Mouse (Mus musculus) effector memory CD4-positive, alpha-beta T cell, adult 7 months (primary cell): Measurements from ENCODE around the gene Gm49393. TPM values are rescaled to one million over a fixed set of nuclear protein-coding genes. Genes with fewer than 3 reads are reported as not detected.

ENCODE experiments used
- polyA plus RNA-seq: library from polyadenylated mRNA; unstranded; fragments of 100-300 nt; shearing (Covaris generic); gene quantifications from one replicate; pipeline ENCODE4 v1.2.1, GENCODE M21; 2017

The Gm49393 gene
- polyA plus RNA-seq: not detected

DNA sequence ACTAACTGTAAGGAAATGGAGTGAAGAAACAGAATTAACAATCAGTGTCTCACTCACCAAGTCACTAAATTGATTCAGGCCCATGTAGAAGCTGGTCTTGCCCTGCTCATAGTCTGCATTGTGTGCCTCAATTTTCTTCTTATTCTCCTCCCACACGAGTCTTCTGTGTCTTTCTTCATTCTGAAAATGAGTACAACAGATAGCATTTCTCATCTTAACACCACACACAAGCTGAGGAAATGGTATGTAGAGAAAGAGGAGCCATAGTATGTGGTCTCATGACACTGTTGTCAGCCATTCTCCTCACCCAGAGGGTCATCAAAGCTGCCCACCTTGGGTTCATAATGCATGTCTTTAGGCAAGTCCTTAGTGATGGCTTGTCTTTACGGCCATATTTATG lies at the start of gene Gm49393:
Gene Gm49393, minus strand, starts transcription at position 101 of the 400 bp plus-strand sequence.

DNA sequence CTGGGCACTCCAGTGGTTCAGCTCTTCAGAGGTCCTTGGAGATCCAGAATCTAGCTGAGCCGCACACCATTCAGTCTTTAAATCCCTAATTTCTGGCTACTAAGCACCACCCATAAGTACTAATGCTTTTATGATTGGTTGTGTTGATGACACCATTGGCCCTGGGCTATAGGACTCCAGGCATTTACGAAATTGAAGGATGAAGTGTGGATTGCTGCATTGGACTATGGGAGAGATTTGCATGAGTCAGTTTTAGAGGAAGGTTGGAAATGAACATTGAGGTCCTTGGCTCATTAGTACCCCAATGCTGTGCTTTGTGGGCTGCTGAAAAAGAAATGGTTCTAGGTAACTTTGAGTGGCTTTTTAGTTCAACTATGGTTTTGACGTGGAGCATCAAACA lies 6.5 kb upstream of the Gm49393 start, which contains the start of gene Tpbpa:
Gene Tpbpa, minus strand, starts transcription at position 101 of the 400 bp plus-strand sequence.

DNA sequence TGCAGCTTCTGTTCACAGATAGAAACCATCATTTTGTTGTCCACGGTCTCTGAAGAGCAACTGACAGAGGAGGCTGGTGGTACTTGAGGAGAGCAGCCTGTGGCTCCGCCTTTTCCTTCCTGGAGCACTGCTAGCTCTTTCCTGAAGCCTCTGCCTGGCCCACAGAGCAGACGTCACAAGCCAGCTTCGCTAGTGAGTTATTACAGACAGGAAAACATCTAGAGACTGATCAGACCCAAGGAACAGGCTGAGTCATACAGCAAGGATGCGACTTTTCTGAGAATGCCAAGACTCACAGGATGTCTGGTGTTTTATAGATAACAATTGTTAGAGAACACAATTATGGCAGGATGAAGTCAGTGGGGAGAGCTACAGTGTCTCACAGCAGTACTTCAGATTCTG lies 1.1 kb upstream of the Gm49393 start, which contains the start of the genes Gm49391 and Ctla2a:
Gene Gm49391, minus strand, starts transcription at position 72 of the 402 bp plus-strand sequence.
Gene Ctla2a, minus strand, starts transcription at position 126 of the 402 bp plus-strand sequence.

DNA sequence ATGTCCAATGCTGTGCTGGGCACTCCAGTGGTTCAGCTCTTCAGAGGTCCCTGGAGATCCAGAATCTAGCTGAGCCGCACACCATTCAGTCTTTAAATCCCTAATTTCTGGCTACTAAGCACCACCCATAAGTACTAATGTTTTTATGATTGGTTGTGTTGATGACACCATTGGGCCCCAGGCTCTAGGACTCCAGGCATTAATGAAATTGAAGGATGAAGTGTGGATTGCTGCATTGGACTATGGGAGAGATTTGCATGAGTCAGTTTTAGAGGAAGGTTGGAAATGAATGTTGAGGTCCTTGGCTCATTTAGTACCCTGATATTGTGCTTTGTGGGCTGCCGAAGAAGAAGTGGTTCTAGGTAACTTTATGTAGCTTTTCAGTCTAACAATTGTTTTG lies 30.6 kb downstream of the Gm49393 start, which contains the start of gene Tpbpb:
Gene Tpbpb, minus strand, starts transcription at position 101 of the 400 bp plus-strand sequence.

DNA sequence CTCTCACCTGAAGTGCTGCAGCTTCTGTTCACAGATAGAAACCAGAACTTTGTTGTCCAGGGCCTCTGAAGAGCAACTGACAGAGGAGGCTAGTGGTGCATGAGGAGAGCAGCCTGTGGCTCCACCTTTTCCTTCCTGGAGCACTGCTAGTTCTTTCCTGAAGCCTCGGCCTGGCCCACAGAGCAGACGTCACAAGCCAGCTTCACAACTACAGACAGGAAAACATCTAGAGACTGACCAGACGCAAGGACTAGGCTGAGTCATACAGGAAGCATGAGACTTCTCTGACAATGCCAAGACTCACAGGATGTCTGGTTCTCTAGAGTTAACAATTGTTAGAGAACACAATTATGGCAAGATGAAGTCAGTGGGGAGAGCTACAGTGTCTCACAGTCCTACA lies 38.1 kb downstream of the Gm49393 start, which contains the start of gene Ctla2b:
Gene Ctla2b, minus strand, starts transcription at position 120 of the 400 bp plus-strand sequence.

DNA sequence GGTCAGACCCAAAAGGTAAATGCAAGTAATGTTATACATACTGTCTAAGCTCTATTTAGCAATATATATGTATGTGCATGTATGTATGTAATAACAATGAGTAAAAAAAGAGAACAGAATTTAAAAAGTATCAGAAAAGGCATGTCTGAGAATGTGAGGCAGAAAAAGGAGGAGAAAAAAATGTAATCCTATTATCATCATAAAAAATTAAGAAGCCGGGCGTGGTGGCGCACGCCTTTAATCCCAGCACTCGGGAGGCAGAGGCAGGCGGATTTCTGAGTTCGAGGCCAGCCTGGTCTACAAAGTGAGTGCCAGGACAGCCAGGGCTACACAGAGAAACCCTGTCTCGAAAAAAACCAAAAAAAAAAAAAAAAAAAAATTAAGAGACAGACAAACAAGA lies 38.6 kb downstream of the Gm49393 start, which contains the start of gene Gm49392:
Gene Gm49392, minus strand, starts transcription at position 101 of the 400 bp plus-strand sequence.

DNA sequence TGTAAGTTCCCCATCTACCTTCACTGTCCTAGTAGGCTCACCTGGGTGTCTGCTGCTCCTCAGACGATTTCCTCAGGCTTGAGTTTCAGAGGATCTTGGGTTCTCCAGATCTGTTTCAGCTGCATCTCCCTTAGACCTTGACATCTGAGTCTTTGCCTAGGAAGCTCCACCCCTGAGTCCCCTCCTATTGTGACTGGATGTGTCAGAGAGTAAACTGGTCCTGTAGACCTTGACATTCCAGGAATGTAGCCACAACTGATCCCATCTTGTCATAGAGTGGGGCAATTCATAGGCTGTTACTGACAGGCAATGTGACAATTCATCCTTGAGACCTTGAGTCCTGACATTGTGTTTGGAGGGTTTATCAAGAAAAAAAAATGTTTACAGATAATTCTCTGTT lies 71.1 kb downstream of the Gm49393 start, which contains the start of gene 4930486L24Rik:
Gene 4930486L24Rik, minus strand, starts transcription at position 195 of the 400 bp plus-strand sequence.

Other genes with a start within 250 kb of the Gm49393 start
- gene BC051665, start 149.2 kb downstream of the Gm49393 start, polyA plus RNA-seq: not detected
- not detected for gene Ctsll3, start 132.7 kb downstream of the Gm49393 start, polyA plus RNA-seq
- 3.4 TPM for gene 4930486L24Rik, start 71.1 kb downstream of the Gm49393 start, polyA plus RNA-seq
- not detected for gene Gm49392, start 38.7 kb downstream of the Gm49393 start, polyA plus RNA-seq
- gene Ctla2b, start 38.1 kb downstream of the Gm49393 start, polyA plus RNA-seq: 26.3 TPM
- not detected for gene Tpbpb, start 30.7 kb downstream of the Gm49393 start, polyA plus RNA-seq
- gene Gm49391, start 981 bp upstream of the Gm49393 start, polyA plus RNA-seq: 0.61 TPM
- gene Ctla2a, start 1.0 kb upstream of the Gm49393 start, polyA plus RNA-seq: 241 TPM
- gene Tpbpa, start 6.4 kb upstream of the Gm49393 start, polyA plus RNA-seq: not detected
- not detected for gene Ctsj, start 70.4 kb upstream of the Gm49393 start, polyA plus RNA-seq
- not detected for gene Ctsq, start 105.0 kb upstream of the Gm49393 start, polyA plus RNA-seq
- not detected for gene Ctsr, start 228.7 kb upstream of the Gm49393 start, polyA plus RNA-seq